Mouse (Mus musculus): ENCODE measurements around the gene Rnf144b. TPM values are rescaled to one million over a fixed set of nuclear protein-coding genes. Genes with fewer than 3 reads are reported as not detected.

Gene Rnf144b
- polyA plus RNA-seq, 1 experiment from 2014 or later: 0.90 TPM

GRCm38 (mm10) chr13:47152390-47152789 lies 29.9 kb downstream of the Rnf144b start:
- 35% methylated on average over 7 of the region's 7 CpGs for WGBS
- Histone ChIP-seq H3K27me3 (replicated peaks; ENCODE audit: control insufficient read depth, insufficient read depth, low read length) (no peaks in the 10 kb centered on the region), H3K9me3 (ENCODE audit: control insufficient read depth, low read length) (no peaks in the 10 kb centered on the region), H3K4me1 (replicated peaks; ENCODE audit: control insufficient read depth, insufficient read depth, low read length) (no peaks in the 10 kb centered on the region), H3K9ac (ENCODE audit: low read depth, low read length) (no peak overlapping the region), H3K36me3 (ENCODE audit: control insufficient read depth, insufficient read depth, low read length) (no peaks in the 10 kb centered on the region), H3K27ac (ENCODE audit: low read depth, low read length) (no peak overlapping the region), H3K4me3 (ENCODE audit: low read depth, low read length) (no peak overlapping the region), H3K4me2 (no peak overlapping the region)
- ATAC-seq (replicated peaks; ENCODE audit: low FRiP score) (0 out of 2 replicates have a peak, but pooled peaks have one; percentile 43), DNase-seq (ENCODE audit: low spot score) (no peak)

- no peak overlapping the region for H3K4me2 ChIP-seq
Observed at GRCm38 (mm10) chr13:47153206-47153605, 30.8 kb downstream of the Rnf144b start.

GRCm38 (mm10) chr13:47154866-47155265 lies 32.4 kb downstream of the Rnf144b start:
- Histone ChIP-seq H3K27ac (ENCODE audit: low read depth, low read length) (no peak overlapping the region), H3K27me3 (replicated peaks; ENCODE audit: control insufficient read depth, insufficient read depth, low read length) (no peaks in the 10 kb centered on the region), H3K9ac (ENCODE audit: low read depth, low read length) (no peak overlapping the region), H3K4me2 (no peak overlapping the region), H3K4me1 (replicated peaks; ENCODE audit: control insufficient read depth, insufficient read depth, low read length) (no peaks in the 10 kb centered on the region), H3K9me3 (ENCODE audit: control insufficient read depth, low read length) (no peaks in the 10 kb centered on the region), H3K36me3 (ENCODE audit: control insufficient read depth, insufficient read depth, low read length) (no peaks in the 10 kb centered on the region), H3K4me3 (ENCODE audit: low read depth, low read length) (no peak overlapping the region)
- ATAC-seq (replicated peaks; ENCODE audit: low FRiP score) (no peak), DNase-seq (ENCODE audit: low spot score) (no peak)
- WGBS: 82% methylated on average over 4 of the region's 4 CpGs

More at GRCm38 (mm10) chr13:47153206-47153605, 30.8 kb downstream of the Rnf144b start:
- no peaks in the 10 kb centered on the region for H3K4me1 ChIP-seq (replicated peaks; ENCODE audit: control insufficient read depth, insufficient read depth, low read length)
- H3K36me3 ChIP-seq (ENCODE audit: control insufficient read depth, insufficient read depth, low read length): no peaks in the 10 kb centered on the region
- DNase-seq (ENCODE audit: low spot score): no peak
- no peak overlapping the region for H3K27ac ChIP-seq (ENCODE audit: low read depth, low read length)
- no peak for ATAC-seq (replicated peaks; ENCODE audit: low FRiP score)
- H3K9me3 ChIP-seq (ENCODE audit: control insufficient read depth, low read length): no peaks in the 10 kb centered on the region
- H3K4me3 ChIP-seq (ENCODE audit: low read depth, low read length): no peak overlapping the region
- H3K27me3 ChIP-seq (replicated peaks; ENCODE audit: control insufficient read depth, insufficient read depth, low read length): no peaks in the 10 kb centered on the region
- 78% methylated on average over 5 of the region's 5 CpGs for WGBS
- no peak overlapping the region for H3K9ac ChIP-seq (ENCODE audit: low read depth, low read length)

GRCm38 (mm10) chr13:47156841-47157240 lies 34.4 kb downstream of the Rnf144b start:
- DNase-seq (ENCODE audit: low spot score) (no peak), ATAC-seq (replicated peaks; ENCODE audit: low FRiP score) (no peak)
- Histone ChIP-seq H3K27me3 (replicated peaks; ENCODE audit: control insufficient read depth, insufficient read depth, low read length) (no peaks in the 10 kb centered on the region), H3K36me3 (ENCODE audit: control insufficient read depth, insufficient read depth, low read length) (no peaks in the 10 kb centered on the region), H3K4me3 (ENCODE audit: low read depth, low read length) (no peak overlapping the region), H3K9me3 (ENCODE audit: control insufficient read depth, low read length) (no peaks in the 10 kb centered on the region), H3K4me2 (no peak overlapping the region), H3K4me1 (replicated peaks; ENCODE audit: control insufficient read depth, insufficient read depth, low read length) (no peaks in the 10 kb centered on the region), H3K9ac (ENCODE audit: low read depth, low read length) (no peak overlapping the region), H3K27ac (ENCODE audit: low read depth, low read length) (no peak overlapping the region)
- 56% methylated on average over 5 of the region's 5 CpGs for WGBS

- H3K9ac ChIP-seq (ENCODE audit: low read depth, low read length): no peak overlapping the region
- ATAC-seq (replicated peaks; ENCODE audit: low FRiP score) (no peak), DNase-seq (ENCODE audit: low spot score) (no peak)
- no peaks in the 10 kb centered on the region for H3K9me3 ChIP-seq (ENCODE audit: control insufficient read depth, low read length)
- no peak overlapping the region for H3K4me3 ChIP-seq (ENCODE audit: low read depth, low read length)
- no peaks in the 10 kb centered on the region for H3K4me1 ChIP-seq (replicated peaks; ENCODE audit: control insufficient read depth, insufficient read depth, low read length)
- WGBS: 77% methylated on average over 5 of the region's 5 CpGs
- no peaks in the 10 kb centered on the region for H3K36me3 ChIP-seq (ENCODE audit: control insufficient read depth, insufficient read depth, low read length)
- H3K27ac ChIP-seq (ENCODE audit: low read depth, low read length): no peak overlapping the region
- no peaks in the 10 kb centered on the region for H3K27me3 ChIP-seq (replicated peaks; ENCODE audit: control insufficient read depth, insufficient read depth, low read length)
- no peak overlapping the region for H3K4me2 ChIP-seq
Observed at GRCm38 (mm10) chr13:47162001-47162400, 39.5 kb downstream of the Rnf144b start.

GRCm38 (mm10) chr13:47164732-47165131 lies 42.3 kb downstream of the Rnf144b start:
- DNase-seq (ENCODE audit: low spot score) (no peak), ATAC-seq (replicated peaks; ENCODE audit: low FRiP score) (no peak)
- Histone ChIP-seq H3K4me3 (ENCODE audit: low read depth, low read length) (no peak overlapping the region), H3K27me3 (replicated peaks; ENCODE audit: control insufficient read depth, insufficient read depth, low read length) (no peaks in the 10 kb centered on the region), H3K27ac (ENCODE audit: low read depth, low read length) (no peak overlapping the region), H3K9ac (ENCODE audit: low read depth, low read length) (no peak overlapping the region), H3K36me3 (ENCODE audit: control insufficient read depth, insufficient read depth, low read length) (no peaks in the 10 kb centered on the region), H3K4me2 (no peak overlapping the region), H3K9me3 (ENCODE audit: control insufficient read depth, low read length) (no peaks in the 10 kb centered on the region), H3K4me1 (replicated peaks; ENCODE audit: control insufficient read depth, insufficient read depth, low read length) (no peaks in the 10 kb centered on the region)
- 81% methylated on average over 5 of the region's 5 CpGs for WGBS

GRCm38 (mm10) chr13:47165261-47165660 lies 42.8 kb downstream of the Rnf144b start:
- Histone ChIP-seq H3K9me3 (ENCODE audit: control insufficient read depth, low read length) (no peaks in the 10 kb centered on the region), H3K4me2 (no peak overlapping the region), H3K4me1 (replicated peaks; ENCODE audit: control insufficient read depth, insufficient read depth, low read length) (no peaks in the 10 kb centered on the region), H3K27ac (ENCODE audit: low read depth, low read length) (no peak overlapping the region), H3K9ac (ENCODE audit: low read depth, low read length) (no peak overlapping the region), H3K27me3 (replicated peaks; ENCODE audit: control insufficient read depth, insufficient read depth, low read length) (no peaks in the 10 kb centered on the region), H3K36me3 (ENCODE audit: control insufficient read depth, insufficient read depth, low read length) (no peaks in the 10 kb centered on the region), H3K4me3 (ENCODE audit: low read depth, low read length) (no peak overlapping the region)
- ATAC-seq (replicated peaks; ENCODE audit: low FRiP score) (no peak), DNase-seq (ENCODE audit: low spot score) (no peak)
- 70% methylated on average over 2 of the region's 2 CpGs for WGBS

GRCm38 (mm10) chr13:47168484-47168883 lies 46.0 kb downstream of the Rnf144b start:
- Histone ChIP-seq H3K9ac (ENCODE audit: low read depth, low read length) (no peak overlapping the region), H3K4me1 (replicated peaks; ENCODE audit: control insufficient read depth, insufficient read depth, low read length) (no peaks in the 10 kb centered on the region), H3K4me2 (no peak overlapping the region), H3K27me3 (replicated peaks; ENCODE audit: control insufficient read depth, insufficient read depth, low read length) (no peaks in the 10 kb centered on the region), H3K36me3 (ENCODE audit: control insufficient read depth, insufficient read depth, low read length) (no peaks in the 10 kb centered on the region), H3K4me3 (ENCODE audit: low read depth, low read length) (no peak overlapping the region), H3K27ac (ENCODE audit: low read depth, low read length) (no peak overlapping the region), H3K9me3 (ENCODE audit: control insufficient read depth, low read length) (no peaks in the 10 kb centered on the region)
- ATAC-seq (replicated peaks; ENCODE audit: low FRiP score) (no peak), DNase-seq (ENCODE audit: low spot score) (no peak)
- WGBS: 43% methylated on average over 11 of the region's 11 CpGs

GRCm38 (mm10) chr13:47170026-47170425 lies 47.6 kb downstream of the Rnf144b start:
- no peak for DNase-seq (ENCODE audit: low spot score)
- WGBS: 73% methylated on average over 4 of the region's 4 CpGs
- H3K4me1 ChIP-seq (replicated peaks; ENCODE audit: control insufficient read depth, insufficient read depth, low read length): no peaks in the 10 kb centered on the region
- H3K27ac ChIP-seq (ENCODE audit: low read depth, low read length): no peak overlapping the region
- no peaks in the 10 kb centered on the region for H3K27me3 ChIP-seq (replicated peaks; ENCODE audit: control insufficient read depth, insufficient read depth, low read length)
- H3K9ac ChIP-seq (ENCODE audit: low read depth, low read length): no peak overlapping the region
- ATAC-seq (replicated peaks; ENCODE audit: low FRiP score): no peak
- no peak overlapping the region for H3K4me2 ChIP-seq
- H3K9me3 ChIP-seq (ENCODE audit: control insufficient read depth, low read length): no peaks in the 10 kb centered on the region
- no peaks in the 10 kb centered on the region for H3K36me3 ChIP-seq (ENCODE audit: control insufficient read depth, insufficient read depth, low read length)
- no peak overlapping the region for H3K4me3 ChIP-seq (ENCODE audit: low read depth, low read length)
